Mouse (Mus musculus): Measurements from ENCODE around the gene Grb10. TPM values are rescaled to one million over a fixed set of nuclear protein-coding genes. Genes with fewer than 3 reads are reported as not detected.

Grb10 gene
- polyA plus RNA-seq, 1 experiment from 2014 or later = 14.5 TPM

DNA sequence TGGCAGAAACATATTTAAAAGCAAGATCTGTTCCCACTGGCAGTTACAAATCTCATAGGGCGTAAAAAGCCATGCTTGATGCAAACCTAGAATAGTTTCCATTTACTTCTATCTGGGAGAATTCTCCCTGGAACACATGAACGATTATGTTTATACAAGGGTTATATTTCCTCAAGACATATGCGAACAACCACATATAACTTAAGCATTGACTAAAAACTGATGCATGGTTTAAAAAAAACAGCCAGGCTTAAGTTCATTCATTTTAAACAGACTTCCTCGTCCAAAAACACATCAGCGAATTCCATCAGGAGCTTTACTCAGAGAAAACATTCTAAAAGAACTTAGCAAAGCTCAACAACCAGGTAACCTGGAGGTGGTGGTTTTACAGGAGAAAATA, 90.6 kb downstream of the Grb10 start:
- DNase-seq (ENCODE audit: low spot score) = no peak

- no peak for DNase-seq (ENCODE audit: low spot score)
Observed at GRCm38 (mm10) chr11:11945766-11946165, 92.7 kb downstream of the Grb10 start.

DNA sequence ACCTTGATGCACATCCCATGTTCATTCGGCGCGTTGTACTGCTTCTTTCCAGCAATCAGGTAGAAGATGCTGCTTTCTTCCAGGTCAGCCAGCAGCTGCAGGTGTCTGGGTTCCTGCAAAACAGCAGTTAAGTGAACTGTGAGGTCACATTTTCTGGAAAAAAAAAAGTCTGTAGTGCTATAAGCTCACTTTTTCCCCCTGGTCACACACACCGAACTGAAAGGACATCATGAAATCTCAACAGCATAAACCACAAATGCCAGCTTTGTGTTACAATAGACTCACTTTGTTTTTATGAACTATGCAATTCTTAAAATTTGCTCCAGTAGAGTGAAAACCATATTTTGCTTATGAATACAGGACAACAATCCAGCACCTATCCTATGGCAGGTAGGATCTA, 93.7 kb downstream of the Grb10 start:
- no peak for DNase-seq (ENCODE audit: low spot score)

GRCm38 (mm10) chr11:11944082-11944349, 94.5 kb downstream of the Grb10 start:
- DNase-seq (ENCODE audit: low spot score) = no peak

DNA sequence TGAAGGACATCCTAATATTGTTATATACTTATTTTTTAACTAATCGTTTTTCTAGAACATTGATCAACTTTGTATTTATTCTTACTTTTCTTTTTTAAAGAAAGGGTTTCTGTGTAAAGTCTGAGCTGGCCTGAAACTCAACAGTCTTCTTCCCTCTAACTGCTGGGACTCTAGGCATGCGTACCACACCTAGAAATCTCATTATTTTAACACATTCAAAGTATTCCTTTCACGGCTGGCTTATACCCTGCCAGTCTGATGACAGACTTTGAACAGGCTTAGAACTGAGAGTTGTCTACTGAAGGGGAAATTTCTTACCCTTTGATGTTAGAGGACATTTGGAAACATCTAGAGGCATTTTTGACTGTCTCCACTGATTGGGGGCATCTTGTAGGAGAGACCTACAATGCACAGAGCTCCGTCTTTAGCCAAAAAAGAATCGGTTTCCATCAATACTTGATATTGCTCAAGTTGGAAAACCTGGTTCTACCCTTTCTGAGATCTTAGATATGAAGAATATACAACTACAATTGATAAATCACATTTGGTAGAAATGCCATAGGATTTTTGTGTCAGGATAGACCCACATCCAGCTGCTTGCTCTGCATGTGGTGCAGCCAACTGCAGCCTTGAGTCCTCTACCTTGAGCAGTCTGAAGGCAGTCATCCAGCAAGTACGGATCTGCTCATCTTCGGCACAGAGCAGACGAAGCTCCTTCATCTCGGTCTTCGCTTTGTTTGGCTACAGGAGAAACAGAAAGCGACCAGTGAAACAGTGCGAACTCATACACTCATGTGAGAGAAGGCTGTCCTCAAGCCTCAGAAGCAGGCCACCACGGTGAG, 95.0 kb downstream of the Grb10 start:
- no peak for DNase-seq (ENCODE audit: low spot score)

DNA sequence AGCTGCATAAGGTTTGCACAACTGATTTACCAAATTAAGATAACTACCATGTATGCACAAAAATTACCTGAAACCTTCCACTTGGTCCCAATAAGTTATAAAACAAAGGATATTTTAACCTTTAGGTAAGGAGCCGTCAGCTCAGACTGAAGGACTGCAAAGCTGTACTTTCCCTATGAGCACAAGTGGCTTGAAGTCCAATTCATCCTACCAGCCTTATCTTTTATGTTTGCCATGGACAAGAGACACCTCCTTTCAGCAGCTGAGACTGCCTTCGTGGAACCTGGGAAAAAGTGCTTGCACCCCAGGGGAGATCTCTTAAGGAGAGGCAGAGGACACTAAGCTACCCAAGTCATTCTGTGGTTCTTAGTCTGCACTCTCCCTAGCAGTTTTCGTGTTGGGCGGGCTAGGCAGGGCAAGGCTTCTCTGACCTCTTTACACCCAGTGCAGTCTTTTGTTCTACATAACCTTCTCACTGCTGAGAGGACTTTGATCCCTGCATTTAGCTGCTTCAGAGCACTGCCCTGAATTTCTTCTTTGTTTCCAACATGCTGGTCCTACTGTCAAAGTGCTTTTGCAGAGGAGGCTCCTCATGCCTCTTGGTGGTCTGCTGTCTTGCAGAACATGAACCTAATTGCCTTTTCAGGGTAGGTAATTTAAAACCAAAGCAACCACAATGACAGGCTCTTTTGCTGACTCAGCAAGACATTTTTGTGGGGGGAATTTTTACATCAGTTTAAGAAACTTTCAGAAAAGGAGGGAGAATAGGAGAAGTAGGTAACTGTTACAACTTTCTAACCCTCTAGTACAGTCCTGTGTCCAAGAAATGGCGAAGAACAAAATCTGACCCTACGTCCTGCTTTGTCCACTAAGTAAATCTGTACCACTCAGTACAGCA, 95.9 kb downstream of the Grb10 start:
- no peak for DNase-seq (ENCODE audit: low spot score)

DNA sequence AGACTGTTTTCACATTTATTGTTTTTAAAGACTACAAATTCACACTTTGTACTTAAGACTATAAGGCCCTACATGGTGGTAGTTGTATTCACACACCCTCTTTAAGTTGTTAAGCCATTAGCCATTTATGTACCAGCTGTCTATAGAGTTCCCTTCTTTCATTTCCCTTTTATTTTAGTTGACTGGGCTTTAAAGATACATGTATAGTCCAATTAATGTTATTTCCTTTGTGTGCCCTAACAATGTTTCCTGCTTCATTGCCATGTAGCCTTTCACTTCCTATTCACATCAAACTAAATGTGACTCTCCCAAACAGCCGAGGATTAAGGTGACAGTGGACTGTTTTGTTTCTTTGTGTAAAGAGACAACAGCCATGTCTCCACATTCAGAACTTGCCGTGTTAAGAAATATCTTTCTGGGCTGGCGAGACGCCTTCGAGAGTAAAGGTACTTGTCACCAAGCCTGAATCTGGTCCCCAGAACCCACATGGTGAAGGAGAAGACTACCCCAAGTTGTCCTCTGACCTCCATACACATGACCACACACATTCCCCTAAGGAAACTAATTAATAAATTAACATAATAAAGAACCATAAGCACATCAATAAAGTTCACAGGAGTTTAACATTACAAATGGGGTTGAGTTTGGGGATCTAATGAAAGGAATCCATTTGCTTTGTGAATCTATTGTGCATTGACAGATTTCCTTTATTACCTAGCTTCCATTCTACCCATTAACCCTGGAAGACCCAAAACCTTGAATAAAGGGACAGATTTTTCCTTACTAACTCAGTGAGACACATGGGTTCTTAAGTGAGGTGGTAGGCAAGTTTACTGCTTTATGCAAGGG, 97.4 kb downstream of the Grb10 start:
- no peak for DNase-seq (ENCODE audit: low spot score)

DNA sequence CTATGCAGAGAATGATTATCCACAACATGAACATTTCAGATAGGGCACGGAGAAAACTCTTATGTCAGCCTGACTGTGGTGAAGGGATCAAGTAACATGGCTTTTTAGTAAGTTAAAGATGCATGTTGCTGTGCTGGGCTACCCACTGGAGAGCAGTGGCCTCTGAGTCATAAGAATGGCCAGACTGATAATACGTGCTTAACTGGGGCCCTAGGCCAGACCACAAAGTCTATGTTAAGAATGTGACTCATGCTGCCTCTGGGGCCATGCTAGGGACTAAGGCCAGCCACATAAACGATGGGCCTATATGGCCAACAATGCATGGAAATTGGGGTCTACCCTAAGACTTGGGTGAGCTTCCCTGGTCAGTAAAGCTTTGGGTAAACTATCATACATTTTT, 98.9 kb downstream of the Grb10 start:
- no peak for DNase-seq (ENCODE audit: low spot score)

- DNase-seq (ENCODE audit: low spot score) = no peak
Observed at GRCm38 (mm10) chr11:11938591-11938990, 99.9 kb downstream of the Grb10 start.

DNA sequence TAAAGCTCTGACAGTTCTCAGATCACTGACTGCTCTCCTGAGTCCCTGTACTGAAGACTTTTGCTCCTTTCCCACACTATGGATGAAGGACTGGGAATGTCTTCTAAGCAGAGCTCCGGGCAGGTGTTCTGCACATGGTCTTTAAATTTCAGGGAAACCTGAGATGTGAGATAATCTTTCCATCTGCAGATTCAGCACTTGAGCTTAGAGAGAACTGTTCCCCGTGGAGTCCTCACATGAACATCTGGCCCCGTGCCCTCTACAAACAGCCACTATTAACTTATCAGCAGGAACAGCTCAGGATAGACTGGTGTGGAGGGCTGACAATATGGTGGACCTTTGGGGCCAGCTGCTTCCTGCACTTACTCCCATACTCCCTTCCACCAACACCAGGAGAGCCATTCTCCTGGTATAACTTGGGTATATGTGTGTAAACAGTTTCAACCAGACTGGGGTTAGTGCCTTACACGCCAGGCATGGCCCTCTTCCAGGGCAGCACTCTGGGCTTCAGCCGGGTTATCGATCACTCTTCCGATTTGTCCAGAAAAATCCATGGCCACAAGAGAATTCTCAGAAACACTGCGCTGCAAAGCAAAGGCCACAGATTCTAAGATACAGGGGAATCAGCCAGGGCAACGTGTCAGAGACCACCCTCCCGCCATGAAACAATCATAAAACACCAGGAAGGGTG, 101.0 kb downstream of the Grb10 start:
- DNase-seq (ENCODE audit: low spot score) = no peak

DNA sequence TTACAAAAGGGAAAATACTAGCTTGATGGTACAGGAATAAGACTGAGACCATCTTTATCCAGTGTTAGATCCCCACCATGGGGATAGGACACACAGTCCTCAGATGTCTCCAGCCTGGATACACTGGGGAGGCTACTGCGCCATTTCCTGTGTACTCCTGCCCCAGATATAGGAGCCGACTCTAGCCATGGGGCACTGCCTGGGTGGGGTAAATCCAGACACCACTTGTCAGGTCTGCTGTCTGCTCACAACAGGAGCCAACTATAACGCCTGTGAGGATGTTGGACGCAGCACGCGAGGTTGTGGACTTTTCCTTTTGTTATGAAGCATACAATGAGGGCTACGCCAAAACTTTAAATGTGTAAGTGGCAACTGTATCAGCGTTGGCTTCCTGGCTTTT, 103.7 kb downstream of the Grb10 start:
- DNase-seq (ENCODE audit: low spot score) = no peak

GRCm38 (mm10) chr11:11932102-11932789, 106.2 kb downstream of the Grb10 start:
- DNase-seq (ENCODE audit: low spot score) = no peak

DNA sequence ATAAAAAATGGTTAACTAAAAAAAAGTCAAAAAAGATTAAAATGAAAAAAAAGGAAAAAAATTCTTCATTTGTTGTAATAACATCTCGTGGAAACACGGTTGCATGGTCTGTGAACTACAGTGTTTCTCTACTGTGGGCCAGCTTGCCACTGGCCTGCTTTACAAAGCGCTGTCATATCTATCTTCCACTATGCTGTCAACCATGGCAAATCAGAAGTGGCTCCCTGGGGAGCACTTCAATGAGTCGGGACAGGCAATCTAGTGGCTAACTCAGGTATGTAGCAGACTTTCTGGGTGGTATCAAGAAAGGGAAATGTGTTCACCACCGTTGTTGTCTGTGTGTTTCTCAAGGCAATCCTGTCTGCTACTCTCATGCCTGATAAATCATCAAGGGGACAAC, 106.8 kb downstream of the Grb10 start:
- DNase-seq (ENCODE audit: low spot score) = no peak

- DNase-seq (ENCODE audit: low spot score) = no peak
Observed at GRCm38 (mm10) chr11:11930527-11930926, 108.0 kb downstream of the Grb10 start.

DNA sequence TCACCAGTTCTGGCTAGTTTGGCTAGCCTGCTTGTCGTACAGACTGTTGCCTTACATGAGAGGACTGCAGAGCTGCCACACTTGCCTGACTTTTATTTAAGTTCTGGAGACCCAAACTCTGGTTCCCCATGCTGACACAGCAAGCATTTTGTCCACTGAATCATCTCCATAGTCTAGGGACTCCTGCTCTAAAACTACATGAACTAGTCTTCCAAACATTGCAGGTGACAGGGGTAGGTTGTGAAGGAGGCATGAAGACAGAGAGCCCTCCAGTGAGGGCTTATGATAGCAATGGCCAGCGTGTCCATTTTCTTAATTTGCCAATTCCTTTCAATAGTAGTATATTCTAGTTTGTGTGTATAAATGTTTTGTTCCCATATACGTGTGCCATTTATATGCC, 109.4 kb downstream of the Grb10 start:
- DNase-seq (ENCODE audit: low spot score) = no peak

DNA sequence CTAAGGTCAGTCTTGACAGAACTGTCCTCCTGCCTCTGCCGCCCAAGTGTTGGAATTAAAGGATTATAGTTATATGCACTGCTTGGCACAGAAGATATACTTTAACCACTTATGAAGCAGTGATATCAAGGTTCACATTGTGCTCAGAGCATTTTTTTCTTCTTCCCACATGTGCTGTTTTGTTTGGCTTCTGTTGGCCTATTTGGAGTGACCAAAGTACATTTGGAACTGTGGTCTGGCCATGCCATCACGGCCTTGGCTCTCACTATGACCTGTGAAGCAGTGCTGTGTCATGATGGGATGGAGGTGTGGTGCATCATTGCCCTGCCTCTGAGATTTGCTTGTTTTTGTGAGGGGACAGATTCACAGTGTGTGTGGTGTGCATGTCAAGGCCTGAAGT, 109.9 kb downstream of the Grb10 start:
- no peak for DNase-seq (ENCODE audit: low spot score)

DNA sequence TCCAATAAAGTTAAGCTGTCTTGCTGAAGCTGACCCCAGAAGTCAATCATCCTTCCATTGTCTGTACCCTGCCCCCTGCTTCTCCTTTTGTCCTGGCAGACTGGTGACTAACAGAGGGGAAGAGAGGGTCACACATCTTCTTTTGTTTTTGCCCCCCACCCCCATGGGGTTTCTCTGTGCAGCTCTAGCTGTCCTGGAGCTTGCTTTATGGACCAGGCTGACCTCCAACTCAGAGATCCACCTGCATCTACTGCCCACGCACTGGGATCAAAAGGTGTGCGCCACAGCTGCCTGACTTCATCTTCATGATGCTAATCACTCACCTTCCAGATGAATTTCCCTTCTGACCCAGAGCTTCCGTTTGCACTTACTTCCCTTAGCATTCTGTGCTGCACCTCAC, 114.6 kb downstream of the Grb10 start:
- DNase-seq (ENCODE audit: low spot score) = no peak

- no peak for DNase-seq (ENCODE audit: low spot score)
Observed at GRCm38 (mm10) chr11:11923345-11923744, 115.1 kb downstream of the Grb10 start.

GRCm38 (mm10) chr11:11922106-11922505, 116.4 kb downstream of the Grb10 start:
- no peak for DNase-seq (ENCODE audit: low spot score)

DNA sequence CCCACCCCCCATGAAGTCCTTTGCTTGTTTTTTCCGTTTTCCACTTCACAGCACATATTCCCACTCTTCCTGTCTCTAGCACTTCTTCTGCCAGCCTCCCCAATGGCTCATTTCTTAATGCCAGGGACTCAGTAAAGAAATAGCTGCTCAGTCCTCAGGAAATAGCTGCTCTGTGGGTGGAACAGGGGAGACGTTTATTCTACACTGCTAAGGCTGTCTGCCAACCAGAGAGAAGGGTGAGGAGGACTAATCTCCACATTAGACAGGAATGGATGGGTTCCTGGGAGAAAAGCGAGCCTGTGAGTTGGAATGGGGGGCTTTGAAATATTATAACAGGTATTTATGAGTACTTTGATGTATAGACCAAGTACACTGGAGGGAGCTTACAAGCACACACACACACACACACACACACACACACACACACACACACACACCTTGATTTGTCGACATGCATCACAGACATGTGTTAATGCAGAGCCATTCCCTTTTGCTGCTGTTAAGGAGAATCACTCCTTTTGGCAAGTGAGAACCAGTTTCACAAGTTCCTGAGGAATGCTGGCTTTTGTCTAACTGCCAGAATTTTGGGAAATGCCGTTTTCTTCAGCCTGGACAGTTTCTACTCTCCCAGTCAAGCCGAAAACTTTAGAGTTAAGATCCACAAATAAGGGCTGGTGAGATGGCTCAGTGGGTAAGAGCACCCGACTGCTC, 130.6 kb downstream of the Grb10 start:
- DNase-seq (ENCODE audit: low spot score) = no peak

Data from thymus, postnatal 0 days (tissue).